Mouse (Mus musculus) heart, postnatal 0 days (tissue): ENCODE measurements around the gene Olfr685. TPM values are rescaled to one million over a fixed set of nuclear protein-coding genes. Genes with fewer than 3 reads are reported as not detected.
A peak's percentile ranks its signal among the peaks of the same experiment; 100 is the strongest.

ENCODE experiments used
- ATAC-seq: fragments of 200-750 bp; cut with Nextera tagmentation; 2 replicates; pipeline ENCODE4 v1.8.0; 2017; ENCODE audit warnings: low read depth, moderate number of reproducible peaks, moderate library complexity; ENCODE audit not compliant: insufficient read depth
- DNase-seq: peaks from one replicate; pipeline ENCODE4 v3.0.0-alpha.2; 2016; ENCODE audit warnings: low spot score
- H3K27ac ChIP-seq: fragments of 300-500 bp; sonication (generic); 2 replicates; pipeline ENCODE4 v1.5.1; 2014; ENCODE audit warnings: low read depth, mild to moderate bottlenecking
- H3K27me3 ChIP-seq: fragments of 300-500 bp; sonication (generic); 2 replicates; pipeline ENCODE4 v1.6.1; 2014; ENCODE audit warnings: low read length, mixed read lengths; ENCODE audit not compliant: control insufficient read depth, insufficient read depth
- H3K36me3 ChIP-seq: fragments of 300-500 bp; sonication (generic); replicated peaks from 2 replicates; pipeline ENCODE4 v1.6.1; 2014; ENCODE audit warnings: low read length, mixed read lengths; ENCODE audit not compliant: control insufficient read depth, insufficient read depth
- H3K4me1 ChIP-seq: fragments of 300-500 bp; sonication (generic); 2 replicates; pipeline ENCODE4 v1.6.1; 2014; ENCODE audit warnings: antibody characterized with exemption; ENCODE audit not compliant: control insufficient read depth, insufficient read depth
- H3K4me2 ChIP-seq: fragments of 300-500 bp; sonication (generic); 2 replicates; pipeline ENCODE4 v1.6.1; 2014; ENCODE audit warnings: low read depth, mild to moderate bottlenecking, low read length, moderate library complexity
- H3K4me3 ChIP-seq: fragments of 300-500 bp; sonication (generic); 2 replicates; pipeline ENCODE4 v1.5.1; 2014; ENCODE audit warnings: low read depth, low read length
- H3K9ac ChIP-seq: fragments of 300-500 bp; sonication (generic); replicated peaks from 2 replicates; pipeline ENCODE4 v1.6.1; 2014; ENCODE audit warnings: low read depth, low read length, mixed read lengths
- H3K9me3 ChIP-seq: fragments of 300-500 bp; sonication (generic); replicated peaks from 2 replicates; pipeline ENCODE4 v1.6.1; 2016; ENCODE audit warnings: low read length; ENCODE audit not compliant: control insufficient read depth
- CTCF ChIP-seq: IDR thresholded peaks from 2 replicates; pipeline ENCODE4 v1.5.1; 2016; ENCODE audit warnings: antibody characterized with exemption, control low read depth, low read depth
- EP300 ChIP-seq: IDR thresholded peaks from 2 replicates; pipeline ENCODE4 v1.6.1; 2016; ENCODE audit warnings: antibody characterized with exemption, low read depth
- WGBS: fragments of 180-500 bp; shearing (Covaris S2); extraction: QIAGEN DNeasy Blood & Tissue Kit; methylation state at CpG from one replicate; pipeline ENCODE4 v1.1.7; 2014; 5-methylcytosine and 5-hydroxymethylcytosine counted together
- polyA plus RNA-seq: library from polyadenylated mRNA; unstranded; fragments of >200 nt; fragmentation: Nextera tagmentation; extraction: Ambion mirVana; gene quantifications from 2 replicates; pipeline ENCODE4 v1.2.1, GENCODE M21; 2015
- total RNA-seq: library from RNA; depleted of rRNA; stranded (reverse); fragments of >200 nt; gene quantifications from 2 replicates; pipeline ENCODE4 v1.2.3, GENCODE M21; 2014; ENCODE audit warnings: low replicate concordance; rRNA removed

The Olfr685 gene
- total RNA-seq (not detected in 2 replicates), polyA plus RNA-seq (not detected in 2 replicates)

DNA sequence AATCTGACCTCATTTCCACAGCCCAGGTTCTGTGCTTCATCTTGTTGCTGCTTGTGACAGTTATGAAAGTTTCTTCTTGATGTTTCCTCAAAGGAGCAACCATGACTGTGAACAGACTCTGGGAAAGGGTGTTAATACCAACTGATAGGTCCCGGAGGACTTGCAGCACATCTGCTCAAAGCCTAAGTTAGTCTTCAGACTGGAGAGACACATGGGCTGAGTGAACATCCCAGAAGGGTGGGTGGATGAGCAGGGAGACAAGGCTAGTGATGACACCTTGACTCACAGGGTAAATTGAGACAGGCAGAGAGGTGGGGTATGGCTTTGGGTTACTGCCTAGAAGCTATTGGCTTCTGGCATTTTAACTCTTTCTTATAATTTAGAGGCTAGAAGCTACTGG is at the start of gene Olfr685:
Gene Olfr685 (minus strand): TSS at position 101 of the 400 bp plus-strand sequence.
- TF ChIP-seq EP300 (no peak), CTCF (no peak)
- H3K27me3 ChIP-seq = no peaks in the 10 kb centered on the region
- no peak for DNase-seq
- WGBS = 69% methylated on average over 1 of the region's 1 CpGs
- no peak within 1 kb of the TSS for H3K4me2 ChIP-seq
- H3K36me3 ChIP-seq = no peaks in the 10 kb centered on the region
- H3K4me3 ChIP-seq = no peak within 1 kb of the TSS
- H3K9me3 ChIP-seq = no peaks in the 10 kb centered on the region
- no peak for ATAC-seq
- no peaks in the 10 kb centered on the region for H3K4me1 ChIP-seq
- no peak within 1 kb of the TSS for H3K27ac ChIP-seq
- H3K9ac ChIP-seq = no peak within 1 kb of the TSS

- Histone ChIP-seq H3K4me3 (no peak overlapping the region), H3K27me3 (no peaks in the 10 kb centered on the region), H3K36me3 (no peaks in the 10 kb centered on the region), H3K9ac (no peak overlapping the region), H3K9me3 (no peaks in the 10 kb centered on the region), H3K4me2 (no peak overlapping the region), H3K4me1 (no peaks in the 10 kb centered on the region), H3K27ac (no peak overlapping the region)
- ATAC-seq (no peak), DNase-seq (no peak)
- no peak for TF ChIP-seq EP300
- TF ChIP-seq CTCF = no peak
- WGBS = 60% methylated on average over 2 of the region's 2 CpGs
Observed at GRCm38 (mm10) chr7:105229386-105229785, 43.6 kb upstream of the Olfr685 start.

GRCm38 (mm10) chr7:105228138-105228537 is 42.3 kb upstream of the Olfr685 start:
- Histone ChIP-seq H3K27ac (0 out of 2 replicates have a peak overlapping the region, but pooled peaks have one; percentile 11), H3K4me3 (no peak overlapping the region), H3K9me3 (no peaks in the 10 kb centered on the region), H3K4me1 (no peaks in the 10 kb centered on the region), H3K9ac (no peak overlapping the region), H3K27me3 (no peaks in the 10 kb centered on the region), H3K4me2 (no peak overlapping the region), H3K36me3 (no peaks in the 10 kb centered on the region)
- WGBS = 49% methylated on average over 1 of the region's 1 CpGs
- peak; percentile 41 for DNase-seq
- TF ChIP-seq EP300 (peak; percentile 88), CTCF (no peak)
- peak; percentile 63 for ATAC-seq

- Histone ChIP-seq H3K9me3 (no peaks in the 10 kb centered on the region), H3K27me3 (no peaks in the 10 kb centered on the region), H3K4me1 (no peaks in the 10 kb centered on the region), H3K36me3 (no peaks in the 10 kb centered on the region), H3K4me3 (no peak overlapping the region), H3K9ac (no peak overlapping the region), H3K4me2 (no peak overlapping the region), H3K27ac (no peak overlapping the region)
- TF ChIP-seq EP300 = no peak
- TF ChIP-seq CTCF = no peak
- no peak for DNase-seq
- ATAC-seq = no peak
Observed at GRCm38 (mm10) chr7:105226703-105227102, 40.9 kb upstream of the Olfr685 start.

DNA sequence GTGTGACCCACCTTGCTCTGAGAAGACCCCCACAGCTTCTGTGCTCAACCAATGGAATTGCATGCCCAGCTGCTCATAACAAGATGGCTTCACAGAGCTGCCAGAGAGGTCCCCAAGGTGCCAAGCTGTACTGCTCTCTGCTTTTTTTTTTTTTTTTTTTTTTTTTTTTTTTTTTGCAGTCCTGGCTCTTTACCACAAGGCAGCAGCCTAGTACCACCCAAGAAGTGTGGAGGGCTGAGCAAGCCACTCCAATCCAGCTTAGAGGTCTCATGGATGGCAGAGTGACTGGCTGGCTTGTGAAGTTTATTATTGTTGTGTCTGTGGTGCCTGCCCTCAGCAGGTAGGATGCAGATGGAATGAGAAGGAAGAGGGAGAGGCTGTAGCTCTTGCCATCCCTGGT is 40.3 kb upstream of the Olfr685 start:
- Histone ChIP-seq H3K27ac (no peak overlapping the region), H3K27me3 (no peaks in the 10 kb centered on the region), H3K4me1 (no peaks in the 10 kb centered on the region), H3K9ac (no peak overlapping the region), H3K36me3 (no peaks in the 10 kb centered on the region), H3K4me3 (no peak overlapping the region), H3K9me3 (no peaks in the 10 kb centered on the region), H3K4me2 (no peak overlapping the region)
- ATAC-seq = no peak
- TF ChIP-seq CTCF = peak; percentile 21
- TF ChIP-seq EP300 = no peak
- no peak for DNase-seq

- H3K9ac ChIP-seq = no peak overlapping the region
- no peak overlapping the region for H3K4me2 ChIP-seq
- H3K27ac ChIP-seq = no peak overlapping the region
- H3K4me1 ChIP-seq = no peaks in the 10 kb centered on the region
- WGBS = 63% methylated on average over 4 of the region's 4 CpGs
- no peak overlapping the region for H3K4me3 ChIP-seq
- TF ChIP-seq CTCF = no peak
- no peak for TF ChIP-seq EP300
- no peaks in the 10 kb centered on the region for H3K9me3 ChIP-seq
- DNase-seq = no peak
- no peaks in the 10 kb centered on the region for H3K27me3 ChIP-seq
- ATAC-seq = no peak
- no peaks in the 10 kb centered on the region for H3K36me3 ChIP-seq
Observed at GRCm38 (mm10) chr7:105218281-105218680, 32.5 kb upstream of the Olfr685 start.
